Mouse (Mus musculus) G1E (cell line): ENCODE measurements around the gene Klrg1.

Experiments
- CTCF ChIP-seq: IDR thresholded peaks from 2 replicates; pipeline ENCODE4 v1.5.1; 2012; ENCODE audit warnings: low read depth, low read length, inconsistent platforms, mixed read lengths
- GATA1 ChIP-seq: IDR thresholded peaks from 2 replicates; pipeline ENCODE4 v1.6.1; 2012; ENCODE audit warnings: borderline replicate concordance, low read length, inconsistent platforms, mixed read lengths

DNA sequence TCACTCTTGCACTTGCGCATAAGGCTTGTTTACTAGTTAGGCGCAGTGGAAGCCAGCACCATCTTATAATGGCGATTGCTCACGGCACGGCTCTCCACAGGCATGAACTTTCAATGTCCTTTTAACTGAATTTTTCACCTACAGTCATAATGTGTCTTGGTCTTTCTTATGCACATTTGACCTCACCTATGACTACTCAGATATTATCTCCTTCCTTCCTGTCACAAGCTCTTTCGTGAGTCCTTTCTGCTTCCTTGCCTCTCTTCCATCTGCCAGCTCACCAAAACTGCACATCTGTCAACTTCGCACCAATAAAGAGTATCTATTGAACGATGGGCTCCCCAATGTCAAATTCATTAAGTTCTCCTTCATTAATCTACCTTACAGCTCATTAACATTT is 20.1 kb downstream of the Klrg1 start:
- TF ChIP-seq CTCF (no peak), GATA1 (no peak)
